Mouse (Mus musculus): ENCODE measurements around the gene Mrps23. TPM values are rescaled to one million over a fixed set of nuclear protein-coding genes. Genes with fewer than 3 reads are reported as not detected.

The Mrps23 gene
- total and polyA plus RNA-seq, 2 experiments from 2014 or later = 48.7 to 67.1 TPM

DNA sequence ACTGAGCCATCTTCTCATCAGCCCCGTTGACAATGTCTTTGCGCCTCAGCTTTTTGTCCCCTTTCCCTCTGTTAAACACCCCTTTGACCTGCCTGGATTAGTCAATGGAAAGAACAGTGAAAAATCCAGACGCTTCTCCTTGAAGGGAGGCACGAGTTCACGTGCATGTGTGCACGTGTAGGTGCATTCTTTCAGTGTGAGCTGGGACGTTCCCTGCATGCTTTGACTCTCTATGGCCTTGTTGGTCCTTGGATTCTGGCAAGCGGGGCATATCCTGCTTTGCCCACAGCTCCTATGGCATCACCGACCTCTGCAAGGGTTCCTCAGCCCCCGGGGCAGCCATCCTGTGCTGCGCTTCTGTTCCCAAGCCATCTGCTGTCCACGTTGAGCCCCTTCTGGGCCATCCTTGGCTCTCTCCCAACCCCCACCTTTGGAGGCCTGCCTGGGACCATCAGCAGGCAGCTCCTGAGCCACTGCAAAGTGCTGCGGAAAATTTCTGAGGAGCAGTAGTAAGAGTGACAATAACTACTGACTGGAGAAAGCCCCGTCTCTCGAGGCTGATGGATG, 32.2 kb upstream of the Mrps23 start:
- H3K36me3 ChIP-seq (ENCODE audit: insufficient read depth, low read length) = no peaks in the 10 kb centered on the region
- DNase-seq (ENCODE audit: low spot score) (peak; percentile 44), ATAC-seq (no peak)
- no peaks in the 10 kb centered on the region for H3K27me3 ChIP-seq (ENCODE audit: insufficient read depth, low read length)
- no peak overlapping the region for H3K9ac ChIP-seq (replicated peaks; ENCODE audit: low read length)
- H3K4me2 ChIP-seq (ENCODE audit: low read depth, low read length) = no peak overlapping the region
- H3K27ac ChIP-seq = no peak overlapping the region
- H3K9me3 ChIP-seq (ENCODE audit: low read length) = no peaks in the 10 kb centered on the region
- 52% methylated on average over 15 of the region's 15 CpGs for WGBS
- peaks cover 7% of the 10 kb centered on the region; the same call in 1 of the 2 replicates for H3K4me1 ChIP-seq (ENCODE audit: insufficient read depth, low read length)
- H3K4me3 ChIP-seq (ENCODE audit: low read length) = no peak overlapping the region
- TF ChIP-seq CTCF (IDR thresholded peaks at IDR 0.05; ENCODE audit: low read depth) = no peak

- WGBS = 36% methylated on average over 10 of the region's 10 CpGs
- DNase-seq (ENCODE audit: low spot score) (peak; percentile 65), ATAC-seq (peak; percentile 56)
- Histone ChIP-seq H3K4me3 (ENCODE audit: low read length) (no peak overlapping the region), H3K9me3 (ENCODE audit: low read length) (no peaks in the 10 kb centered on the region), H3K36me3 (ENCODE audit: insufficient read depth, low read length) (no peaks in the 10 kb centered on the region), H3K4me2 (ENCODE audit: low read depth, low read length) (no peak overlapping the region), H3K4me1 (ENCODE audit: insufficient read depth, low read length) (peaks cover 7% of the 10 kb centered on the region; the same call in 1 of the 2 replicates), H3K9ac (replicated peaks; ENCODE audit: low read length) (no peak overlapping the region), H3K27ac (peak overlapping the region; percentile 37; the same call in 1 of the 2 replicates), H3K27me3 (ENCODE audit: insufficient read depth, low read length) (no peaks in the 10 kb centered on the region)
- TF ChIP-seq CTCF (IDR thresholded peaks at IDR 0.05; ENCODE audit: low read depth) = no peak
Observed at GRCm38 (mm10) chr11:88172601-88173325, 31.4 kb upstream of the Mrps23 start.

DNA sequence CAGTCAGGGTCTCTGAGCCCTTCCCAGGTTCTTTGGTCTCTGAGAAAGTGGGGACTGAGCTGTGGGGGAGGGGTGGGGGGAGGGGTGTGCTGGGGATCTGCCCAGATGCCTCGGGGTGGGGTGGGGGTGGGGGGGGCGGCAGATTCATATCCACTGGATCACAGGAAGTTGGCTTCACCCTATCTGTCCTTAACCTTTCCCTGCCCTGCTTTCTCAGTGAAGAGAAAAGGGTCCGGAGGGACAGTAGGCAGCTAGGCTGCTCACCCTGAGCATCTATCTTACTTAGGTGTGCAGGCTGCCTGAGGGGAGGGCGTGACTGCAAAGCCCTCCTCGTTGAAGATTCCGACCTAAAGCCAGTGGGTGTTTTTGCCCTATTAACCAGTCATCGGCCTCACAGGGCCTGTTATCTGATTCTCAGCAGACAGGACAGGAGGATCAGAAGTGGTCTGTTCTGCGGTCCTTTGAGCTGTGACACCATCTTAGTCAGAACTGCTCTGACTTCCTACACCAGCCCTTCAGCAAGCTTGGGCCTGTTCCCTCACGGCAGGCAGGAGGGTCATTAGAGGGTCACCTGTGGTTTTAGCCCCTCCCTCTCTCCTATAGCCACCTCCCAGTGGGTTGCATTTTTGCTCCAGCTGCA, 30.7 kb upstream of the Mrps23 start:
- no peak for TF ChIP-seq CTCF (IDR thresholded peaks at IDR 0.05; ENCODE audit: low read depth)
- WGBS = 30% methylated on average over 9 of the region's 9 CpGs
- H3K4me3 ChIP-seq (ENCODE audit: low read length) = no peak overlapping the region
- H3K27me3 ChIP-seq (ENCODE audit: insufficient read depth, low read length) = no peaks in the 10 kb centered on the region
- H3K4me2 ChIP-seq (ENCODE audit: low read depth, low read length) = no peak overlapping the region
- H3K4me1 ChIP-seq (ENCODE audit: insufficient read depth, low read length) = peaks cover 5% of the 10 kb centered on the region; the same call in 1 of the 2 replicates
- 0 out of 2 replicates have a peak overlapping the region, but pooled peaks have one; percentile 37 for H3K27ac ChIP-seq
- no peak overlapping the region for H3K9ac ChIP-seq (replicated peaks; ENCODE audit: low read length)
- DNase-seq (ENCODE audit: low spot score) (no peak), ATAC-seq (no peak)
- no peaks in the 10 kb centered on the region for H3K9me3 ChIP-seq (ENCODE audit: low read length)
- no peaks in the 10 kb centered on the region; the same call in 1 of the 2 replicates for H3K36me3 ChIP-seq (ENCODE audit: insufficient read depth, low read length)

DNA sequence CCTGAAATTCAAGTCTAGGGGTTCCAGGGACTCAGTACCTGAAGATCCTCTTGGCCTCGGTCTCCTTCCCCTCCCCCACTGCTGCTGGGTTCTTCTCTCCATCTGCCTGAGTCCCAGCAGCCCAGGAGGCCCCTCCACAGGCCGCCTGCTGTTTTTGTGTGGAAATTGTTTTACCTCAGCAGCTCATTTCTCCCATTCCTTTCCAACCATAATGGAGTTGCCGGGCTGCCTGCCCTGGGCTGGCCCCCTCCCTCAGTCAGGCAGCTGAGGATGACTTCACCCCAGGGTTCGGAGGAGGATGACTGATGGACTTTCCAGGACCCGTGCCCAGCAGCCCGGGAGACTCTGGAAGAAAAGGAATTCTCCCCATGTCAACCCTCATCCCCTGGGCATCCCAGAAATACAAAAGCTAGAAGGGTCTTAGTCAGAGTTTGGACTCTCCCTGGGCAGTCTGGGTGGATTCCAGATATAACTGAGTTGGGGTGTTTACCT, 23.7 kb upstream of the Mrps23 start:
- no peak overlapping the region for H3K4me3 ChIP-seq (ENCODE audit: low read length)
- H3K4me2 ChIP-seq (ENCODE audit: low read depth, low read length) = peak overlapping the region; percentile 19; the same call in 1 of the 2 replicates
- H3K9ac ChIP-seq (replicated peaks; ENCODE audit: low read length) = no peak overlapping the region
- no peaks in the 10 kb centered on the region for H3K27me3 ChIP-seq (ENCODE audit: insufficient read depth, low read length)
- no peak for TF ChIP-seq CTCF (IDR thresholded peaks at IDR 0.05; ENCODE audit: low read depth)
- H3K4me1 ChIP-seq (ENCODE audit: insufficient read depth, low read length) = peaks cover 16% of the 10 kb centered on the region
- peaks cover 15% of the 10 kb centered on the region for H3K36me3 ChIP-seq (ENCODE audit: insufficient read depth, low read length)
- peak; percentile 78 for ATAC-seq
- H3K27ac ChIP-seq = peak overlapping the region; percentile 65
- DNase-seq (ENCODE audit: low spot score) = peak; percentile 50
- no peaks in the 10 kb centered on the region for H3K9me3 ChIP-seq (ENCODE audit: low read length)
- 7% methylated on average over 6 of the region's 6 CpGs for WGBS

DNA sequence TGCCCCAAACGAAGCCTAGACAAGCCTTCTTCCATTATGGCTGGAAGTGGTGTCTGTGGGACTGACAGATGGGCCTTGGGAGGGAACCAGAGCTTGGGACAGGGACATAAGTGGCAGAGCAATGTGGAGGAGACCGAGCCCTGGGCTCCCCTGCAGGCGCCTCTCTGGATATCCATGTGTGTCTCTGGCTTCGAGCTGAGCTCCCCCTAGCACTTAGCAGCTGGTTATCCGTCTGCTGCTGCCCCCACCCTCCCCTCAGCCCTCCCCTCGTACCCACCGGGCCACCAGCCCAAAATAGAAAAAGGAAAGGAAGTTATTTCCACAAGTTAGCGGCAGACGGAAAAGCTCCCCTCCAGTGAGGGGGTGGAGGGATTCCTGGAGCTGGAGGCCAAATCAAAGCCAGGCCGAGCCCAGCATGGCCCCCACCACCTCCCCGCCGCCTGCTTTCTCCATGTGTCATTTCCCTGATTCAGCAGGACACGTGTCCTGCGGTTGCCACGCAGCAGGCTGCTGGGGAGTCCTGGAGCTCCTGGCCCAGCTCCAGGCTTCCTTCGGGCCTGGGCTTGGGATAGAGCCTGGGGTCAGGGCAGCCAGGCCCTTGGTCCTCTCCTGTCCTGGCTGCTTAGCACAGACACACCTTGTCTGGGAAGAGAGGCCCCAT, 23.1 kb upstream of the Mrps23 start:
- H3K9ac ChIP-seq (replicated peaks; ENCODE audit: low read length) = no peak overlapping the region
- H3K4me3 ChIP-seq (ENCODE audit: low read length) = no peak overlapping the region
- peak; percentile 81 for ATAC-seq
- no peak for TF ChIP-seq CTCF (IDR thresholded peaks at IDR 0.05; ENCODE audit: low read depth)
- H3K27me3 ChIP-seq (ENCODE audit: insufficient read depth, low read length) = no peaks in the 10 kb centered on the region
- peak overlapping the region; percentile 19; the same call in 1 of the 2 replicates for H3K4me2 ChIP-seq (ENCODE audit: low read depth, low read length)
- H3K27ac ChIP-seq = peak overlapping the region; percentile 65; the same call in 1 of the 2 replicates
- H3K36me3 ChIP-seq (ENCODE audit: insufficient read depth, low read length) = peaks cover 15% of the 10 kb centered on the region
- no peaks in the 10 kb centered on the region for H3K9me3 ChIP-seq (ENCODE audit: low read length)
- peaks cover 16% of the 10 kb centered on the region for H3K4me1 ChIP-seq (ENCODE audit: insufficient read depth, low read length)
- DNase-seq (ENCODE audit: low spot score) = peak; percentile 77
- WGBS = 10% methylated on average over 16 of the region's 16 CpGs

DNA sequence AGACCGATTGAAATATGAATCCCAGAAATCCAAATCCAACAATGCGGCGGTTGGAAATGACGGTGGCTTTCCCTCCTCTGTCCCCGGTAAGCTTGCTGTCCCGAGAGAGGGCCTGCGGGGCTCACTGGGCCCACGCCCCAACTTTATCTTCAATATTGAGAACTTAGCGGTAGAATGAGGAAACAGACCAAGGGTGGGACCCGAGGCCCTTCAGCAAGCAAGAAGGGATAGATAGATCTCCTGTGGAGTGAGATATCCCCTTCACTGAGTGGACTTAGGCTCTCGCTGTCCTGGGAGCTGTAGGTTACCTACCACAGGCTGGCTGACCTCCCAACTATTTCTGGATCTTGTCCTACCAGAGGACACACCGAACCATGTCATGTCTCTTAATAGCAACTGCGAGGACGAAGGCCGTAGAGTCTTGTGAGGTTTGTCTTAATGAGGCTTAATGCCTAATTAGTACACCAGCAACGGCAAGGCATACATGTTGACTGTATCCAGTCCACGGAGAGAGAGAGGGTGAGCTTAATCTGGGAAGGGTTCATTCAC, 19.5 kb upstream of the Mrps23 start:
- no peak for TF ChIP-seq CTCF (IDR thresholded peaks at IDR 0.05; ENCODE audit: low read depth)
- ATAC-seq = no peak
- DNase-seq (ENCODE audit: low spot score) = no peak
- no peak overlapping the region for H3K4me3 ChIP-seq (ENCODE audit: low read length)
- peaks cover 15% of the 10 kb centered on the region for H3K36me3 ChIP-seq (ENCODE audit: insufficient read depth, low read length)
- H3K4me1 ChIP-seq (ENCODE audit: insufficient read depth, low read length) = peaks cover 29% of the 10 kb centered on the region
- H3K4me2 ChIP-seq (ENCODE audit: low read depth, low read length) = no peak overlapping the region
- WGBS = 87% methylated on average over 17 of the region's 17 CpGs
- H3K27me3 ChIP-seq (ENCODE audit: insufficient read depth, low read length) = no peaks in the 10 kb centered on the region
- H3K9ac ChIP-seq (replicated peaks; ENCODE audit: low read length) = no peak overlapping the region
- no peaks in the 10 kb centered on the region for H3K9me3 ChIP-seq (ENCODE audit: low read length)
- no peak overlapping the region for H3K27ac ChIP-seq

Measured in hindbrain, postnatal 0 days (tissue).